ENCODE assay signal across 9 mouse cellular contexts in genomic region chr16:84875012-84875717, GRCm38 (mm10). TPM values are rescaled to one million over a fixed set of nuclear protein-coding genes. Genes with fewer than 3 reads are reported as not detected.
DNase-seq lines count a peak whose midpoint lies in the region; ATAC-seq and TF ChIP-seq lines count a peak whose summit lies in the region.
"Had no signal": no experiment of that assay in that cellular context is flagged by ENCODE, and none has a peak within 500 bp of the region (broad histone marks: within the 10 kb centered on the region; RNA-seq: fewer than 3 reads in every experiment).

No protein-coding gene starts in this region.

- peaks cover 10% of the 10 kb centered on the region; the same call in 1 of the 2 replicates for H3K4me1 ChIP-seq in kidney, embryonic 15.5 days
- H3K4me1 ChIP-seq in intestine, embryonic 14.5 days (replicated peaks; ENCODE audit: control insufficient read depth, insufficient read depth, low read length) = no peaks in the 10 kb centered on the region; the same call in 1 of the 2 replicates
- H3K4me1 ChIP-seq in lung, postnatal 0 days (ENCODE audit: insufficient read depth, low read depth, low read length) = no peaks in the 10 kb centered on the region
- H3K4me1 ChIP-seq in liver, embryonic 11.5 days (replicated peaks; ENCODE audit: control insufficient read depth, insufficient read depth, low read length) = no peaks in the 10 kb centered on the region

- TF ChIP-seq CTCF in lung, postnatal 0 days (IDR thresholded peaks at IDR 0.05) = peak; percentile 41

- peak overlapping the region; percentile 54 for H3K27ac ChIP-seq in kidney, embryonic 15.5 days
- H3K27ac ChIP-seq in intestine, embryonic 14.5 days (ENCODE audit: low read depth) = no peak overlapping the region
- no peak overlapping the region for H3K27ac ChIP-seq in lung, postnatal 0 days (ENCODE audit: low read length)
- no peak overlapping the region for H3K27ac ChIP-seq in liver, embryonic 11.5 days (ENCODE audit: low read depth, low read length)
- H3K27ac ChIP-seq: macrophage had no signal

- H3K4me2 ChIP-seq in kidney, embryonic 15.5 days = peak overlapping the region; percentile 55
- peak overlapping the region; percentile 47 for H3K4me2 ChIP-seq in intestine, embryonic 14.5 days (ENCODE audit: low read length)
- peak overlapping the region; percentile 41 for H3K4me2 ChIP-seq in lung, postnatal 0 days (replicated peaks; ENCODE audit: low read depth, low read length)
- H3K4me2 ChIP-seq in liver, embryonic 11.5 days = no peak overlapping the region

- no peaks in the 10 kb centered on the region for H3K36me3 ChIP-seq in kidney, embryonic 15.5 days
- no peaks in the 10 kb centered on the region for H3K36me3 ChIP-seq in intestine, embryonic 14.5 days (ENCODE audit: control insufficient read depth, insufficient read depth, low read length)
- H3K36me3 ChIP-seq in lung, postnatal 0 days (ENCODE audit: insufficient read depth, low read length) = no peaks in the 10 kb centered on the region
- no peaks in the 10 kb centered on the region for H3K36me3 ChIP-seq in liver, embryonic 11.5 days (ENCODE audit: control insufficient read depth, insufficient read depth, low read length)

- no peak overlapping the region for H3K9ac ChIP-seq in kidney, embryonic 15.5 days
- H3K9ac ChIP-seq in intestine, embryonic 14.5 days (ENCODE audit: low read length) = 0 out of 2 replicates have a peak overlapping the region, but pooled peaks have one; percentile 5
- H3K9ac ChIP-seq in lung, postnatal 0 days (replicated peaks; ENCODE audit: low read depth) = no peak overlapping the region
- H3K9ac ChIP-seq in liver, embryonic 11.5 days (ENCODE audit: low read depth, low read length) = no peak overlapping the region

- no peaks in the 10 kb centered on the region for H3K27me3 ChIP-seq in kidney, embryonic 15.5 days
- H3K27me3 ChIP-seq in intestine, embryonic 14.5 days (replicated peaks; ENCODE audit: control insufficient read depth, insufficient read depth, low read length) = no peaks in the 10 kb centered on the region
- H3K27me3 ChIP-seq in lung, postnatal 0 days (replicated peaks; ENCODE audit: insufficient read depth, low read length) = no peaks in the 10 kb centered on the region
- no peaks in the 10 kb centered on the region for H3K27me3 ChIP-seq in liver, embryonic 11.5 days (replicated peaks; ENCODE audit: control insufficient read depth, insufficient read depth, low read length)

- H3K4me3 ChIP-seq in kidney, embryonic 15.5 days (replicated peaks) = peak overlapping the region; percentile 29
- H3K4me3 ChIP-seq in intestine, embryonic 14.5 days (ENCODE audit: low read depth, low read length) = peak overlapping the region; percentile 27
- H3K4me3 ChIP-seq in lung, postnatal 0 days (ENCODE audit: low read depth, low read length) = peak overlapping the region; percentile 19; the same call in 1 of the 2 replicates
- no peak overlapping the region for H3K4me3 ChIP-seq in liver, embryonic 11.5 days (ENCODE audit: low read depth, low read length)

- H3K9me3 ChIP-seq in kidney, embryonic 15.5 days (replicated peaks) = no peaks in the 10 kb centered on the region
- no peaks in the 10 kb centered on the region for H3K9me3 ChIP-seq in intestine, embryonic 14.5 days (ENCODE audit: control insufficient read depth, low read length)
- H3K9me3 ChIP-seq in lung, postnatal 0 days (ENCODE audit: low read length) = no peaks in the 10 kb centered on the region
- H3K9me3 ChIP-seq in liver, embryonic 11.5 days (ENCODE audit: control insufficient read depth, low read length) = no peaks in the 10 kb centered on the region

- peak; percentile 37; the same call in 1 of the 2 replicates for ATAC-seq in kidney, embryonic 15.5 days (replicated peaks; ENCODE audit: low FRiP score)
- no peak for ATAC-seq in intestine, embryonic 14.5 days (replicated peaks; ENCODE audit: low FRiP score, low TSS enrichment, low read depth)
- ATAC-seq in lung, postnatal 0 days = no peak
- ATAC-seq in erythroid progenitor cell, adult 5-6 weeks (replicated peaks; ENCODE audit: low FRiP score, poor library complexity, severe bottlenecking) = no peak
- no peak for ATAC-seq in liver, embryonic 11.5 days (replicated peaks; ENCODE audit: low FRiP score)

- 48% methylated on average over 24 of the region's 24 CpGs for WGBS in kidney, embryonic 15.5 days
- WGBS in intestine, embryonic 14.5 days = 55% methylated on average over 24 of the region's 24 CpGs
- WGBS in lung, postnatal 0 days = 46% methylated on average over 24 of the region's 24 CpGs
- 80% methylated on average over 24 of the region's 24 CpGs for WGBS in liver, embryonic 11.5 days

- DNase-seq in kidney, adult 8-10 months = no peak
- DNase-seq in cerebellum, postnatal 14 days = peak; percentile 39 to 41
- peak; percentile 52 for DNase-seq in intestine, embryonic 14.5 days (ENCODE audit: low spot score)
- peak; percentile 33 for DNase-seq in lung, postnatal 0 days (ENCODE audit: low spot score)
- DNase-seq in liver, embryonic 11.5 days (ENCODE audit: low spot score) = no peak
- DNase-seq in spleen, postnatal 36 days (ENCODE audit: low spot score in 2 of 2) = no peak

- no peak for TF ChIP-seq EP300 in lung, postnatal 0 days (IDR thresholded peaks at IDR 0.05)

RNA-seq across cellular contexts. Expression of gene Atp5j, which starts 39.7 kb away (rescaled TPM):
- 1,003 and 1,100 TPM in 2 replicates for polyA plus RNA-seq in kidney, embryonic 15.5 days (2015; fragmentation: Nextera tagmentation; extraction: Ambion mirVana)
- 917 and 1,004 TPM in 2 replicates for polyA plus RNA-seq in intestine, embryonic 14.5 days (2014; fragmentation: Nextera tagmentation; extraction: Ambion mirVana)
- 663 and 711 TPM in 2 replicates for polyA plus RNA-seq in lung, postnatal 0 days (2015; fragmentation: Nextera tagmentation; extraction: Ambion mirVana)
- 211 and 225 TPM in 2 replicates for total RNA-seq in erythroid progenitor cell, adult 5-6 weeks (2015; ENCODE audit: low replicate concordance)
- total RNA-seq in erythroid progenitor cell, adult 5-6 weeks (2017; ENCODE audit: low replicate concordance) = 85.0 and 121 TPM in 2 replicates
- polyA plus RNA-seq in liver, embryonic 11.5 days (2014; fragmentation: Nextera tagmentation; extraction: Ambion mirVana) = 814 and 841 TPM in 2 replicates

RNA-seq across cellular contexts. Expression of gene Gabpa, which starts 40.4 kb away (rescaled TPM):
- polyA plus RNA-seq in kidney, embryonic 15.5 days (2015; fragmentation: Nextera tagmentation; extraction: Ambion mirVana) = 39.4 and 39.5 TPM in 2 replicates
- 31.9 and 38.5 TPM in 2 replicates for polyA plus RNA-seq in intestine, embryonic 14.5 days (2014; fragmentation: Nextera tagmentation; extraction: Ambion mirVana)
- polyA plus RNA-seq in lung, postnatal 0 days (2015; fragmentation: Nextera tagmentation; extraction: Ambion mirVana) = 13.9 and 17.3 TPM in 2 replicates
- total RNA-seq in erythroid progenitor cell, adult 5-6 weeks (2015; ENCODE audit: low replicate concordance) = 43.2 and 47.8 TPM in 2 replicates
- 49.0 and 55.6 TPM in 2 replicates for total RNA-seq in erythroid progenitor cell, adult 5-6 weeks (2017; ENCODE audit: low replicate concordance)
- polyA plus RNA-seq in liver, embryonic 11.5 days (2014; fragmentation: Nextera tagmentation; extraction: Ambion mirVana) = 37.5 and 40.9 TPM in 2 replicates

Comparison
In these comparisons a context has a peak if more than half of its experiments do, and no peak if none do; other contexts are left out.
1. DNase-seq: peak in cerebellum, postnatal 14 days (2 of 2), intestine, embryonic 14.5 days (single experiment) and lung, postnatal 0 days (single experiment); none in kidney, adult 8-10 months (0 of 2), liver, embryonic 11.5 days (single experiment) and spleen, postnatal 36 days (0 of 2).